Mouse (Mus musculus) stomach, postnatal 0 days (tissue): ENCODE results near the gene Pipox.

ENCODE experiments used
- CTCF ChIP-seq: IDR thresholded peaks from 2 replicates; pipeline ENCODE4 v1.5.1; 2016; ENCODE audit warnings: antibody characterized with exemption, low read depth, mild to moderate bottlenecking, moderate library complexity
- EP300 ChIP-seq: optimal IDR thresholded peaks from 2 replicates; pipeline ENCODE3; 2016; ENCODE audit warnings: antibody characterized with exemption

- TF ChIP-seq CTCF (no peak), EP300 (no peak)
These were observed 8.7 kb downstream of the Pipox start for GRCm38 (mm10) chr11:77885246-77885575.
